ENCODE assay signal across 18 mouse cellular contexts in the genomic region with DNA sequence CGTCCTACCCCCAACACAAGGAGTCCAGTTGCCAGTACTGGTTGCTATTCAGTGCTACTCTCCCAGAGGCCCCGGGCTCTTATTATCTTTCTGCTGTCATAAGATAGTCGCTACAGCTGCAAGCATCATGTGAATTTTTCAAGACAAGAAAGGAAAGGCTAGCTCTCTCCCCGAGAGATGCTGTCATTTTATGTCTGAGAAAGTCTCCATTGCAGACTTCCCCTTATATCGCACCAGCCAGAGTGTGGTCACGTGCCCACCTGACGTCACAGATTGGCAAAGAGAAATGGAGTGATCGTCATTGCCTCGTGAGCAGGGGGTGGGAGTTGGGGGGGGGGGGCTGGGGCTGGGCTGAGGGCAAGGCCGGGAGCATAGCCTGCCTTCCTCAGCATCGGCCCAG. TPM values are rescaled to one million over a fixed set of nuclear protein-coding genes. Genes with fewer than 3 reads are reported as not detected.
DNase-seq lines count a peak whose midpoint lies in the region; ATAC-seq and TF ChIP-seq lines count a peak whose summit lies in the region.
"Had no signal": no experiment of that assay in that cellular context is flagged by ENCODE, and none has a peak within 500 bp of the region (broad histone marks: within the 10 kb centered on the region; RNA-seq: fewer than 3 reads in every experiment).

No protein-coding gene starts in this region.

- DNase-seq in gastrocnemius, adult 2 months = peak; percentile 43
- no peak for DNase-seq in gastrocnemius, adult 8-10 months (ENCODE audit: low spot score in 2 of 2)
- DNase-seq in monocyte, adult 2 months (ENCODE audit: low read depth in 1 of 2, low spot score in 2 of 2) = peak; percentile 36 to 56
- peak; percentile 47 to 51 for DNase-seq in heart, postnatal 36 days
- peak; percentile 70 for DNase-seq in splenic B cell, adult 2 months (ENCODE audit: low read depth, low spot score)
- DNase-seq in spleen, postnatal 10 days (ENCODE audit: low spot score in 2 of 2) = no peak
- no peak for DNase-seq in left cerebral cortex, postnatal 4 days
- DNase-seq: adrenal gland, adult 8-10 months; cerebellum, adult 2 months; gastrocnemius, postnatal 14 days; kidney, adult 2 months; kidney, postnatal 14 days; lung, adult 2 months had no signal

- H3K27ac ChIP-seq in gastrocnemius, adult 2 months = no peak overlapping the region
- H3K27ac ChIP-seq: hindbrain, embryonic 10.5 days; limb, embryonic 15.5 days; neural tube, embryonic 12.5 days had no signal

- TF ChIP-seq CTCF in gastrocnemius, adult 2 months (IDR thresholded peaks at IDR 0.05) = no peak

- no peaks in the 10 kb centered on the region for H3K27me3 ChIP-seq in splenic B cell, adult 2 months (ENCODE audit: control insufficient read depth, insufficient read depth, low read length, poor library complexity, severe bottlenecking)
- H3K27me3 ChIP-seq: CH12.LX had no signal

- no peak overlapping the region for H3K4me3 ChIP-seq in gastrocnemius, adult 2 months
- H3K4me3 ChIP-seq: hindbrain, embryonic 10.5 days; limb, embryonic 15.5 days; neural tube, embryonic 12.5 days had no signal

- no peak for ATAC-seq in monocyte, adult 5-6 weeks (replicated peaks; ENCODE audit: insufficient number of reproducible peaks, low FRiP score, low TSS enrichment, poor library complexity, severe bottlenecking)

- no peaks in the 10 kb centered on the region for H3K36me3 ChIP-seq in splenic B cell, adult 2 months (ENCODE audit: control insufficient read depth, insufficient read depth, low read length, poor library complexity, severe bottlenecking)
- H3K36me3 ChIP-seq: hindbrain, embryonic 10.5 days; limb, embryonic 15.5 days; neural tube, embryonic 12.5 days had no signal

- intact Hi-C loops in gastrocnemius, adult 2 months (cut with DNase I) = no loop called here
- intact Hi-C loops in heart, postnatal 36 days (cut with DNase I) = no loop called here
- intact Hi-C loops in left cerebral cortex, postnatal 4 days (cut with DNase I) = no loop called here

RNA-seq across cellular contexts. Expression of gene Plxnc1, which starts 16.6 kb away (rescaled TPM):
- total RNA-seq in gastrocnemius, adult 2 months (2021) = under 1 TPM; 0.33 to 0.59 TPM
- total RNA-seq in gastrocnemius, adult 8-10 months (2022) = under 1 TPM; 0.17 to 0.68 (median 0.43) TPM
- total RNA-seq in monocyte, adult 5-6 weeks (2017) = 16.6 to 34.4 TPM (median 24.1 TPM) in 3 replicates
- 1 to 10 TPM; 2.0 to 3.0 TPM for total RNA-seq in heart, postnatal 36 days (2021)
- total RNA-seq in left cerebral cortex, postnatal 4 days (2021) = 10 to 100 TPM; 58.4 to 67.3 TPM

Comparison
In these comparisons a context has a peak if more than half of its experiments do, and no peak if none do; other contexts are left out.
1. DNase-seq: peak in gastrocnemius, adult 2 months (single experiment), monocyte, adult 2 months (2 of 2), heart, postnatal 36 days (2 of 2) and splenic B cell, adult 2 months (single experiment); none in gastrocnemius, adult 8-10 months (0 of 2), spleen, postnatal 10 days (0 of 2) and left cerebral cortex, postnatal 4 days (single experiment).